Mouse (Mus musculus) hindbrain, postnatal 0 days (tissue): ENCODE measurements at regions not wholly inside any gene's neighbourhood (a gene's known extent, or its start where the extent isn't known, plus 50 kb on each side); places are given as distances from the start of the nearest gene placed in this dataset.
"Not testable (repeated sequence)": the region's sequence is repeated elsewhere in the genome, so short reads cannot be mapped to it uniquely, and the experiment has no call there.

Source experiments
- ATAC-seq: fragments of 200-750 bp; cut with Nextera tagmentation; 2 replicates; pipeline ENCODE4 v1.8.0; 2017; ENCODE audit warnings: mild to moderate bottlenecking, moderate TSS enrichment, moderate library complexity
- DNase-seq: peaks from one replicate; pipeline ENCODE4 v3.0.0-alpha.2; 2015; ENCODE audit warnings: low spot score
- H3K27ac ChIP-seq: fragments of 300-500 bp; sonication (generic); 2 replicates; pipeline ENCODE4 v1.5.1; 2014; ENCODE audit warnings: mild to moderate bottlenecking
- H3K27me3 ChIP-seq: fragments of 300-500 bp; sonication (generic); 2 replicates; pipeline ENCODE4 v1.6.1; 2014; ENCODE audit warnings: low read length, mixed read lengths; ENCODE audit not compliant: insufficient read depth
- H3K36me3 ChIP-seq: fragments of 300-500 bp; sonication (generic); 2 replicates; pipeline ENCODE4 v1.6.1; 2014; ENCODE audit warnings: low read length, mixed read lengths; ENCODE audit not compliant: insufficient read depth
- H3K4me1 ChIP-seq: fragments of 300-500 bp; sonication (generic); 2 replicates; pipeline ENCODE4 v1.6.1; 2014; ENCODE audit warnings: antibody characterized with exemption, low read length, mixed read lengths; ENCODE audit not compliant: insufficient read depth
- H3K4me2 ChIP-seq: fragments of 300-500 bp; sonication (generic); 2 replicates; pipeline ENCODE4 v1.6.1; 2014; ENCODE audit warnings: low read depth, mild to moderate bottlenecking, low read length, moderate library complexity, mixed read lengths
- H3K4me3 ChIP-seq: fragments of 300-500 bp; sonication (generic); 2 replicates; pipeline ENCODE4 v1.5.1; 2014; ENCODE audit warnings: low read length
- H3K9ac ChIP-seq: fragments of 300-500 bp; sonication (generic); replicated peaks from 2 replicates; pipeline ENCODE4 v1.6.1; 2014; ENCODE audit warnings: mild to moderate bottlenecking, low read length, moderate library complexity, mixed read lengths
- H3K9me3 ChIP-seq: fragments of 300-500 bp; sonication (generic); 2 replicates; pipeline ENCODE4 v1.6.1; 2016; ENCODE audit warnings: low read length, mixed read lengths
- CTCF ChIP-seq: IDR thresholded peaks from 2 replicates; pipeline ENCODE4 v1.5.1; 2016; ENCODE audit warnings: antibody characterized with exemption, control low read depth, low read depth
- WGBS: fragments of 180-500 bp; shearing (Covaris S2); extraction: QIAGEN DNeasy Blood & Tissue Kit; methylation state at CpG from one replicate; pipeline ENCODE4 v1.1.7; 2014; 5-methylcytosine and 5-hydroxymethylcytosine counted together

- DNase-seq (peak; percentile 78), ATAC-seq (no peak)
- WGBS, result 47% methylated on average over 1 of the region's 1 CpGs
- H3K4me2 ChIP-seq, result no peak overlapping the region
- no peak overlapping the region for H3K4me3 ChIP-seq
- no peaks in the 10 kb centered on the region for H3K4me1 ChIP-seq
- TF ChIP-seq CTCF, result peak; percentile 79
- no peaks in the 10 kb centered on the region for H3K27me3 ChIP-seq
- H3K9me3 ChIP-seq, result no peaks in the 10 kb centered on the region
- no peak overlapping the region for H3K9ac ChIP-seq
- no peak overlapping the region for H3K27ac ChIP-seq
- H3K36me3 ChIP-seq, result no peaks in the 10 kb centered on the region
Measured at GRCm38 (mm10) chr4:7853121-7853782, 385.6 kb downstream of the Car8 start.

- no peaks in the 10 kb centered on the region for H3K9me3 ChIP-seq
- no peaks in the 10 kb centered on the region for H3K27me3 ChIP-seq
- no peak overlapping the region for H3K27ac ChIP-seq
- H3K4me3 ChIP-seq, result no peak overlapping the region
- no peak for ATAC-seq
- H3K4me2 ChIP-seq, result no peak overlapping the region
- no peaks in the 10 kb centered on the region for H3K36me3 ChIP-seq
- no peaks in the 10 kb centered on the region for H3K4me1 ChIP-seq
- no peak overlapping the region for H3K9ac ChIP-seq
- WGBS, result 86% methylated on average over 4 of the region's 4 CpGs
- no peak for TF ChIP-seq CTCF
- no peak for DNase-seq
Measured at GRCm38 (mm10) chr4:7852006-7852615, 386.7 kb downstream of the Car8 start.

GRCm38 (mm10) chr4:7847411-7847810 is 391.4 kb downstream of the Car8 start:
- no peaks in the 10 kb centered on the region for H3K9me3 ChIP-seq
- H3K4me1 ChIP-seq, result no peaks in the 10 kb centered on the region
- no peak overlapping the region for H3K27ac ChIP-seq
- H3K36me3 ChIP-seq, result no peaks in the 10 kb centered on the region
- no peak overlapping the region for H3K4me2 ChIP-seq
- ATAC-seq (no peak), DNase-seq (no peak)
- TF ChIP-seq CTCF, result no peak
- no peak overlapping the region for H3K4me3 ChIP-seq
- H3K27me3 ChIP-seq, result no peaks in the 10 kb centered on the region
- H3K9ac ChIP-seq, result no peak overlapping the region
- WGBS, result 84% methylated on average over 5 of the region's 5 CpGs

DNA sequence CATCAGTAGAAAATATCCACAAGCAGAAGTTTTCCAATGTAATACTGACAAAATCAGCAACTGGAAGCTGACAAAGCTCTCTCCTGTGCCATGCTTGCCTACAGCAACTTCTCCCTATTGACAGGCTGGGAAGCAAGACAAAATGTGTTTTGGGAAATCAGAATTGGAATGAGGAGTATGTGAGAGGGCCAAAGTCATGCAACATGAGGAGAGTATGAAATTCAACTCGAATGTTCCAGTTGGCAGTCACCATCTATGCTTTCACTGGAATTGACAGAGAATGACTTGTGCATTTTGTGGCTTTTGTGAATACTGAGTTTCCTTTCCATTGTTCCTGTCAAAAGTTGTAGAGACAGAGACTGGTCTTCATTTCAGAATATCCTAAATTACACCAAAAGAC is 409.7 kb downstream of the Car8 start:
- Histone ChIP-seq H3K36me3 (no peaks in the 10 kb centered on the region), H3K27ac (no peak overlapping the region), H3K27me3 (no peaks in the 10 kb centered on the region), H3K9ac (no peak overlapping the region), H3K4me1 (no peaks in the 10 kb centered on the region), H3K9me3 (no peaks in the 10 kb centered on the region), H3K4me2 (no peak overlapping the region), H3K4me3 (no peak overlapping the region)
- no peak for TF ChIP-seq CTCF
- DNase-seq (no peak), ATAC-seq (no peak)
- 71% methylated on average over 1 of the region's 1 CpGs for WGBS

DNA sequence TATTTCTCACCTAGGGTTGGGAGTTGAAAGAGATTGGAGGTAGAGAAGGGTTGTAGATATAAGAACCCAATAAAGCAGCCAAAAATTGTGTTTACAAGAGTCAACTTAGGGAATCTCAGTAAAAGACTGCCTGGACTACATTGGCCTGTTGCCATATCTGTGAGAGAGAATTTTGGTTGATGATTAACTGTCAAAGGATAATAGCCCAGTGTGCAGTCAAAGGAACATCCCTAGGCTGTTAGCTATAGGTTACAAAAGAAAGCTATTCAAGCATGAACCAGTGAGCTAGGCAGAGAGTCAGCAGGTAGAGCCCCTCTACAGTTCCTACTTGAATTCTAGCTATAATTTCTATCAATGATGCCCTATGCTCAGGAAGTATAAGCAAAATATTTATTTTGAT is 419.0 kb downstream of the Car8 start:
- H3K36me3 ChIP-seq, result no peaks in the 10 kb centered on the region
- no peaks in the 10 kb centered on the region for H3K27me3 ChIP-seq
- no peak overlapping the region for H3K4me2 ChIP-seq
- no peak overlapping the region for H3K27ac ChIP-seq
- ATAC-seq (no peak), DNase-seq (no peak)
- H3K9me3 ChIP-seq, result no peaks in the 10 kb centered on the region
- TF ChIP-seq CTCF, result no peak
- H3K4me3 ChIP-seq, result no peak overlapping the region
- no peak overlapping the region for H3K9ac ChIP-seq
- H3K4me1 ChIP-seq, result no peaks in the 10 kb centered on the region

DNA sequence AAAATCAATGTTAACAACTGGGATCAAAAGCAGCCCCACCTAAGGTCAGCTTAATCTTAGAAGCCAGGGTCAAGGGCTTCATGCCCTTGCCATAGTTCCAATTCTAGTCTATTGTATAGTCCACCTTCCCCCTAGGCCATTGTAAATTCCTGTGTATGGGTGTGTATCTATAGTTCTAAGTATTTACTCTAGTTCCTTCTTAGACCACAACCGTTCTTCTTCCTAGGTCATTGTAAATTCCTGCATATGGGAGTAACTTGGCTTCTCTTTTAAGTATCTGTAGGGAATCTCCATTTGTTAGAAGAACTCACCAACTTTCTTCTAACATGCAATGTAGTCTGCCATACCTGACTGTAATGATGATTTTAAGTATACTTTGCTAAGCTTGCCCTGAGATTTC is 461.1 kb downstream of the Car8 start:
- not testable (repeated sequence) for H3K27me3 ChIP-seq, H3K4me3 ChIP-seq, H3K27ac ChIP-seq, DNase-seq, H3K4me1 ChIP-seq, H3K9ac ChIP-seq, H3K9me3 ChIP-seq, H3K36me3 ChIP-seq, ATAC-seq, H3K4me2 ChIP-seq
- 78% methylated on average over 1 of the region's 1 CpGs for WGBS

- no peak for ATAC-seq
- Histone ChIP-seq H3K4me2 (no peak overlapping the region), H3K9me3 (no peaks in the 10 kb centered on the region; the same call in 1 of the 2 replicates)
Measured at GRCm38 (mm10) chr4:7755473-7755872, 483.4 kb downstream of the Car8 start.

More at GRCm38 (mm10) chr4:7755473-7755872, 483.4 kb downstream of the Car8 start:
- Histone ChIP-seq H3K27me3 (no peaks in the 10 kb centered on the region), H3K27ac (no peak overlapping the region), H3K4me3 (no peak overlapping the region), H3K4me1 (no peaks in the 10 kb centered on the region), H3K36me3 (no peaks in the 10 kb centered on the region), H3K9ac (no peak overlapping the region)
- no peak for TF ChIP-seq CTCF
- no peak for DNase-seq
